Mouse (Mus musculus) forebrain, embryonic 15.5 days (tissue): ENCODE data around the gene Ahnak. TPM values are rescaled to one million over a fixed set of nuclear protein-coding genes. Genes with fewer than 3 reads are reported as not detected.
"Not testable (repeated sequence)": the region's sequence is repeated elsewhere in the genome, so short reads cannot be mapped to it uniquely, and the experiment has no call there.

ENCODE experiments used
- ATAC-seq: fragments of 200-750 bp; cut with Nextera tagmentation; replicated peaks from 2 replicates; pipeline ENCODE4 v1.8.0; 2017; ENCODE audit warnings: mild to moderate bottlenecking, moderate TSS enrichment, moderate library complexity
- H3K27ac ChIP-seq: fragments of 300-500 bp; sonication (generic); replicated peaks from 2 replicates; pipeline ENCODE4 v1.5.1; 2015; ENCODE audit warnings: mild to moderate bottlenecking, inconsistent platforms
- H3K27me3 ChIP-seq: fragments of 300-500 bp; sonication (generic); 2 replicates; pipeline ENCODE4 v1.6.1; 2015; ENCODE audit warnings: inconsistent platforms
- H3K36me3 ChIP-seq: fragments of 300-500 bp; sonication (generic); 2 replicates; pipeline ENCODE4 v1.6.1; 2015; ENCODE audit warnings: mild to moderate bottlenecking, inconsistent platforms
- H3K4me1 ChIP-seq: fragments of 300-500 bp; sonication (generic); 2 replicates; pipeline ENCODE4 v1.6.1; 2015; ENCODE audit warnings: inconsistent platforms
- H3K4me2 ChIP-seq: fragments of 300-500 bp; sonication (generic); replicated peaks from 2 replicates; pipeline ENCODE4 v1.6.1; 2015; ENCODE audit warnings: mild to moderate bottlenecking, inconsistent platforms
- H3K4me3 ChIP-seq: fragments of 300-500 bp; sonication (generic); 2 replicates; pipeline ENCODE4 v1.5.1; 2015; ENCODE audit warnings: mild to moderate bottlenecking, inconsistent platforms
- H3K9ac ChIP-seq: fragments of 300-500 bp; sonication (generic); replicated peaks from 2 replicates; pipeline ENCODE4 v1.6.1; 2015; ENCODE audit warnings: mild to moderate bottlenecking, inconsistent platforms
- H3K9me3 ChIP-seq: fragments of 300-500 bp; sonication (generic); 2 replicates; pipeline ENCODE4 v1.6.1; 2016; ENCODE audit warnings: inconsistent platforms
- WGBS: fragments of 180-500 bp; shearing (Covaris S2); methylation state at CpG from one replicate; pipeline ENCODE4 v1.1.7; 2015; ENCODE audit warnings: mixed read lengths; 5-methylcytosine and 5-hydroxymethylcytosine counted together
- polyA plus RNA-seq: library from polyadenylated mRNA; unstranded; fragments of >200 nt; fragmentation: Nextera tagmentation; extraction: Ambion mirVana; gene quantifications from 2 replicates; pipeline ENCODE4 v1.2.1, GENCODE M21; 2015

The Ahnak gene
- polyA plus RNA-seq, 1 experiment from 2014 or later, result 3.7 TPM

DNA sequence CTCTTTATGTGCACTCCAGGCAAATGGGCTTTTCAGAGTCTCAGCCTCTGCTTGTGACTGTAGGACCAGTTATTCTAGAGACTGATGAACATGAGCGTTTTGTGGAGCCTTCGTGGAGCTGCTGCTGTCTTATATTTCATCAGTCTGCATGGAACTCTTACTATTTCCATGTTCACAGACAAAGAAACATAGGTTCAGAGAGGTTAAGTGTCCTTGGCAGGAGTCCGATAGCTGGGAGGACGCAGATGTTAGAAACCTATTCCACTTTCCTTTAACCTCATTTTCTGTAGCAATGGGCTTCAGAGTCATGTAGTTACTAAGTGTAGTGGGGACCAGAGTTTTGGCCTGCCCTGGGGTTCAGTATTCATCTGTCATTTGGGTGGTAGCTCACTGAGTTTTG, 10.1 kb downstream of the Ahnak start:
- H3K27ac ChIP-seq, result no peak overlapping the region
- no peak overlapping the region for H3K9ac ChIP-seq
- ATAC-seq, result no peak
- H3K36me3 ChIP-seq, result no peaks in the 10 kb centered on the region
- H3K9me3 ChIP-seq, result no peaks in the 10 kb centered on the region
- no peak overlapping the region for H3K4me3 ChIP-seq
- H3K4me2 ChIP-seq, result no peak overlapping the region
- no peaks in the 10 kb centered on the region for H3K27me3 ChIP-seq
- WGBS, result 87% methylated on average over 4 of the region's 4 CpGs
- H3K4me1 ChIP-seq, result peaks cover 10% of the 10 kb centered on the region

DNA sequence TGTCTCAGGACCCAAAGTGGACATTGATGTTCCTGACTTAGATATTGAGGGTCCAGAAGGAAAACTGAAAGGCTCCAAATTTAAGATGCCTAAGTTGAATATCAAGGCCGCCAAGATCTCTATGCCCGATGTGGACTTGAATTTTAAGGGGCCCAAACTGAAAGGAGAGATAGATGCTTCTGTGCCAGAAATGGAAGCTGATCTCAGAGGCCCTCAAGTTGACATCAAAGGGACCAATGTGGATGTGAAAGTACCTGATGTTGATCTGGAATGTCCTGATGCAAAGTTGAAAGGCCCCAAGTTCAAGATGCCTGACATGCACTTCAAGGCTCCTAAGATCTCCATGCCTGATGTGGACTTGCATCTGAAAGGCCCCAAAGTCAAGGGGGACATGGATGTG, 17.8 kb downstream of the Ahnak start:
- H3K4me2 ChIP-seq, H3K9me3 ChIP-seq, H3K9ac ChIP-seq, H3K27me3 ChIP-seq, H3K36me3 ChIP-seq, H3K27ac ChIP-seq, H3K4me1 ChIP-seq, ATAC-seq, H3K4me3 ChIP-seq: not testable (repeated sequence)
- WGBS, result 99% methylated on average over 2 of the region's 2 CpGs

GRCm38 (mm10) chr19:9019298-9019697, 30.2 kb downstream of the Ahnak start:
- no peaks in the 10 kb centered on the region for H3K9me3 ChIP-seq
- no peak for ATAC-seq
- no peaks in the 10 kb centered on the region for H3K36me3 ChIP-seq
- no peak overlapping the region for H3K4me3 ChIP-seq
- H3K4me2 ChIP-seq, result no peak overlapping the region
- WGBS, result 93% methylated on average over 3 of the region's 3 CpGs
- H3K27ac ChIP-seq, result no peak overlapping the region
- H3K9ac ChIP-seq, result no peak overlapping the region
- no peaks in the 10 kb centered on the region for H3K27me3 ChIP-seq
- H3K4me1 ChIP-seq, result no peaks in the 10 kb centered on the region

GRCm38 (mm10) chr19:9023021-9023778, 34.1 kb downstream of the Ahnak start:
- Histone ChIP-seq H3K9me3 (no peaks in the 10 kb centered on the region), H3K9ac (no peak overlapping the region), H3K36me3 (no peaks in the 10 kb centered on the region), H3K4me2 (no peak overlapping the region), H3K27me3 (no peaks in the 10 kb centered on the region), H3K27ac (peak overlapping the region; percentile 24; the same call in 1 of the 2 replicates), H3K4me1 (peaks cover 23% of the 10 kb centered on the region), H3K4me3 (no peak overlapping the region)
- WGBS, result 48% methylated on average over 11 of the region's 11 CpGs
- no peak for ATAC-seq

DNA sequence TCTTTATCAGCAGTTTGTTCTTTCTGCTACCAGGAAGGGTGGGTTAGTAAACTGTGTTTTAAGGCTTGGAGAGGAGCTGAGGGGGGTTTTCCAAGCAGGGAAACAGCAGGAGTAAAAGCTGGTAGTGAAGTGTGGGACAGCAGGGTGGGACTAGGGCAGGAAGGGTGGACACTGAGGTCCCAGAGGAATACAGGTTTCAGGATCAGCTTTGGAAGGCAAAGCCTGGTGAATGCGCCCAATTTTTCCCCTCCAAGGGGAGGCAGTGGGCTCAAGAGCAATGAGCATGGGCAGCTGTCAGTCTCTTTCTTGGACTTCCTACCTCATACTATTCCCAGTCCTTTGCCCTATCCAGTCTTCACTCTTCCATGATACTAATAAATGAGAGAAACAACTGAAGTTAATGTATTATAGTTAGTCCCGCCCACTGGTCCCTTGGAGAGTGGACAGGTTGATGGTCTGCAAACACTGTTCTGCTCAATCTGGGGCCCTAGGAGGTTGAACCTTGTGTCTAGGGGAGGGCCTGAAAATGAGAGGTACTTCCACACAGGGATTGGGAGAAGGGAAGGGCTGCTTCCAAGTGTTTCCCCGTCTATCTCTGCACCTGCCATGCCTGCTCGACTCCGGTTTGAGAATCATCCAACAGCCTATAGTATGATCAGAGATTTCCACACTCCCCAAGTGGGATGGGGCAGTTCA, 36.6 kb downstream of the Ahnak start:
- no peak for ATAC-seq
- Histone ChIP-seq H3K4me2 (no peak overlapping the region), H3K27ac (no peak overlapping the region), H3K9me3 (no peaks in the 10 kb centered on the region), H3K4me1 (peaks cover 38% of the 10 kb centered on the region), H3K27me3 (no peaks in the 10 kb centered on the region), H3K9ac (no peak overlapping the region), H3K36me3 (no peaks in the 10 kb centered on the region), H3K4me3 (no peak overlapping the region)
- 87% methylated on average over 5 of the region's 5 CpGs for WGBS

DNA sequence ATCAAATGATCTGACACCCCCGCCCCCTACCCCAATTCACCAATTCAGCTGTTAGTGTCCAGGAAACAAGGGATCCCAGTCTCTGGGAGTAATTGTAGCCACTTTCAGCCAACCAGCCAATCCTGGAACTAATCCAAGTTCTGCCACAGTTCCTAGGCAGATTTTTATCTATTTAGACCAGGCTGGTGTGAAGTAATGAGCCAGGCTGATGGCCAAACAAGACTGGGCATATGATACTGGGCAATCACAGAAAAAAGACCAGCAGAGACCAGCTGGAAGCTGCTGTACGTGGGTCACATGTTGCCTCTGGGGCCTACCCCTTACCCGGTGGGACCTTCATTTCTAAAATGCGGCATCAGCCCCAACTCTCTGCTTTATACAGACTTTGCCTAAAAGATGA, 37.5 kb downstream of the Ahnak start:
- H3K9ac ChIP-seq, result no peak overlapping the region
- ATAC-seq, result peak; percentile 86
- no peaks in the 10 kb centered on the region for H3K9me3 ChIP-seq
- no peaks in the 10 kb centered on the region for H3K36me3 ChIP-seq
- H3K27me3 ChIP-seq, result no peaks in the 10 kb centered on the region
- 49% methylated on average over 4 of the region's 4 CpGs for WGBS
- H3K4me3 ChIP-seq, result no peak overlapping the region
- H3K4me1 ChIP-seq, result peaks cover 41% of the 10 kb centered on the region
- peak overlapping the region; percentile 8; the same call in 1 of the 2 replicates for H3K27ac ChIP-seq
- no peak overlapping the region for H3K4me2 ChIP-seq

GRCm38 (mm10) chr19:9027795-9028194, 38.7 kb downstream of the Ahnak start:
- 18% methylated on average over 5 of the region's 5 CpGs for WGBS
- no peak for ATAC-seq
- Histone ChIP-seq H3K9me3 (no peaks in the 10 kb centered on the region), H3K36me3 (no peaks in the 10 kb centered on the region), H3K4me2 (no peak overlapping the region), H3K27ac (no peak overlapping the region), H3K4me1 (peaks cover 45% of the 10 kb centered on the region), H3K27me3 (no peaks in the 10 kb centered on the region), H3K9ac (no peak overlapping the region), H3K4me3 (no peak overlapping the region)

DNA sequence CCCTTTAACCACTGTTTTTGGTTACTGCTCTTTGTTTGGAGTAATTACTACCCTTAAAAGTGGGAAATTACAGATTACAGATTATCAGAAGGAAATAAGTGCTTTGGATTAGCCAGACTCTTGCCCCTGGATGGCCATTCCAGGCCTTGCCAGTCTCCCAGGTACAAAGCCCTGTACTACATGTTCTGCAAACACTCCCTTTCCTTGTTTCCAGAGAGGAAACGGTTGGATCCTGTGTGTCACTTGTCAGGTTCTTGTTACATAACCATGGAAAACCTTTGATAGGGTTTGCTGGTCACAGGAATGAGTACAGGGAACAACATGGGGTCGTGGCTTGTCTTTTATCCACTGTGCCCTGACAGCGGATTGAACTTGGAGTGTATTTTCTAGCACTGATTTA, 39.3 kb downstream of the Ahnak start:
- Histone ChIP-seq H3K27ac (no peak overlapping the region), H3K27me3 (no peaks in the 10 kb centered on the region), H3K9me3 (no peaks in the 10 kb centered on the region), H3K9ac (no peak overlapping the region), H3K4me1 (peaks cover 47% of the 10 kb centered on the region), H3K4me2 (no peak overlapping the region), H3K4me3 (no peak overlapping the region), H3K36me3 (no peaks in the 10 kb centered on the region)
- ATAC-seq, result no peak
- WGBS, result 77% methylated on average over 3 of the region's 3 CpGs

DNA sequence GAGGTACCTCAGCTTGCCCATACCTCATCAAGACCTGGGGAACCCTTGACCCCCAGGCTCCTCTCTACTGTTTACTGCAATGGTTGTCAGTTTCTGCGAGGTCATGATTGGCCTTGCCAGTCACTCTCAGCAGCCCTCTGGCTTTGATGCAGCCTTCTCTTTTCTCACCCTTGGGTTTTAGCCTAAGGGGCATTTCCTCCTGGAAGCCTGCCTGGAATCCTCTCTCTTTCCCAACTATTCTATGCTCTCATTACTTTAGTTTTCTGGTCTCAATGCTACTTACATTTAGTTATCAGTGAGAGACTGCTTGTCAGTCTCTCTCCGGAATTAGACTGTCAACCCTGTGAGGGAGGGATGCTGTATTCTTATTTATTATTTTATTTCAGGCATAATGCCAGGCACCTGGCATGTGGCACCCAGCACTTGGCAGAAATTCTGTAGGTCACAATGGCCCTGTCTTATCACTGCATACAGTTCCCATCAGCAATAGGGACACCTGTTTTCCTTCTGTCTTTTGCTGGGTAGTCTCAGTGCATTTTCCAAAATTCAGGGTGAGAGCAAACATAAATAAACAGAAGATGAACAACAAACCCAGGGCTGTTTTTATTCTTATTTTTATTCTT, 40.7 kb downstream of the Ahnak start:
- 51% methylated on average over 2 of the region's 2 CpGs for WGBS
- Histone ChIP-seq H3K9me3 (no peaks in the 10 kb centered on the region), H3K4me1 (peaks cover 47% of the 10 kb centered on the region), H3K9ac (no peak overlapping the region), H3K27ac (peak overlapping the region; percentile 15; the same call in 1 of the 2 replicates), H3K27me3 (no peaks in the 10 kb centered on the region), H3K4me3 (no peak overlapping the region), H3K4me2 (no peak overlapping the region), H3K36me3 (no peaks in the 10 kb centered on the region)
- ATAC-seq, result no peak

- no peak overlapping the region for H3K9ac ChIP-seq
- 53% methylated on average over 7 of the region's 7 CpGs for WGBS
- peaks cover 30% of the 10 kb centered on the region for H3K4me1 ChIP-seq
- 0 out of 2 replicates have a peak overlapping the region, but pooled peaks have one; percentile 36 for H3K27ac ChIP-seq
- H3K4me2 ChIP-seq, result no peak overlapping the region
- no peak overlapping the region for H3K4me3 ChIP-seq
- no peaks in the 10 kb centered on the region for H3K36me3 ChIP-seq
- H3K27me3 ChIP-seq, result no peaks in the 10 kb centered on the region
- H3K9me3 ChIP-seq, result no peaks in the 10 kb centered on the region
- ATAC-seq, result peak; percentile 72
Observed at GRCm38 (mm10) chr19:9032502-9033129, 43.5 kb downstream of the Ahnak start.

DNA sequence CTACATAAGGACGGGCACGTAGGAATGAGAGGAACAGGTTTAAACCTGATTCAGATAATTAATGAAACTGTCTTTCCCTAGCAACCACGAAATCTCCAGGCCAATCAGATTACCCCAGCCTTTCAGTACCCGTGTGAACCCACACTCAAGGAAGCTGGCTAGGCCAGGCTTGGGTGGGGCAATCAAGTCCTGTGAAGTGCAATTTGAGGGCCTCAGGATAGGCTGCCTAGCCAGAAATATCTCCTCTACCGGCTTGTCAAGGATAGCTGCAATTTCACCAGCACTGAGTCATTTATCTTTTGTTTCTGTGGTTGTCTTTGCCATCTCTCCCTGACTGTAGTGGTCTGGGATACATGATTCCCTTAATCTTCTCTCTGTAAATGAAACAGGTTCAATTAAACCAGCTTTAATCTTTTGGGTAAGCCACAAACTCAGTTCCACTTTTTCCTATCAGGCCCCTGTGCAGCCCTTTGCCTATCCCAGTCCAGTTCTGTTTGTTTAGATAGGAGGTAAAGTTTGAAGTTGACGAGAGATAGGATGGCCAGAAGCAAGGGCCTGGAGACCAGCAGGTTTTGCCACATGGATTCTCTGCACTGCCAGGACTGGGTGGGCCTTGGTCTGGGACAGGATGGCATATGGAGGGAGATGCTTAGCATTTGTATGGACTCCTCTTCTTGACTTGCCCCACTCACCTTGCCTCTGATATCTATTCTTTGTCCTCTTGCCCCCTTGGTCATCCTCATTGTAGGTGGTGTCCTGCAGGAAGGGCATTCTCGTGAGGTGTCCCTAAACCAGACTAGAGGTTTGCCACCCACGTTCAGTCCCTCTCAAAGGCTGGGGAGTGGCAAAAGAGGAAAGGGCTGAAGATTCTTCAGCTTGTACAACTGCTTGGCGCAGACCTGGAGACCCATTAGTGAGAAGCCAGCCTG, 44.6 kb downstream of the Ahnak start:
- Histone ChIP-seq H3K9ac (no peak overlapping the region), H3K4me1 (peaks cover 22% of the 10 kb centered on the region), H3K27me3 (no peaks in the 10 kb centered on the region), H3K27ac (no peak overlapping the region), H3K36me3 (no peaks in the 10 kb centered on the region), H3K4me2 (no peak overlapping the region), H3K4me3 (no peak overlapping the region), H3K9me3 (no peaks in the 10 kb centered on the region)
- no peak for ATAC-seq
- WGBS, result 64% methylated on average over 9 of the region's 9 CpGs
